Mouse (Mus musculus) CH12.LX (cell line): ENCODE data around the gene Dusp10.

ENCODE experiments used
- BHLHE40 ChIP-seq: IDR thresholded peaks from 2 replicates; pipeline ENCODE4 v1.6.1; 2011; ENCODE audit warnings: mild to moderate bottlenecking, low read depth, low read length, improper control_type of control experiment
- CHD1 ChIP-seq: IDR thresholded peaks from 2 replicates; pipeline ENCODE4 v1.6.1; 2012; ENCODE audit warnings: low read depth, low read length, improper control_type of control experiment, inconsistent platforms
- UBTF ChIP-seq: IDR thresholded peaks from 2 replicates; pipeline ENCODE4 v1.6.1; 2012; ENCODE audit warnings: low read depth, mild to moderate bottlenecking, inconsistent platforms, low read length, improper control_type of control experiment, moderate library complexity

- no peak for TF ChIP-seq BHLHE40
- no peak for TF ChIP-seq UBTF
- TF ChIP-seq CHD1: no peak
Measured at GRCm38 (mm10) chr1:183969265-183969664, 43.8 kb upstream of the Dusp10 start.
